Mouse (Mus musculus): ENCODE data around the gene Nacad. TPM values are rescaled to one million over a fixed set of nuclear protein-coding genes. Genes with fewer than 3 reads are reported as not detected.
A peak's percentile ranks its signal among the peaks of the same experiment; 100 is the strongest.

The Nacad gene
- polyA plus RNA-seq, 1 experiment from 2014 or later = 1.5 TPM

- peaks cover 56% of the 10 kb centered on the region for H3K27me3 ChIP-seq
Measured at GRCm38 (mm10) chr11:6602662-6603061, 3.2 kb downstream of the Nacad start.

GRCm38 (mm10) chr11:6601649-6602480 is 4.0 kb downstream of the Nacad start:
- Histone ChIP-seq H3K27me3 (peaks cover 48% of the 10 kb centered on the region), H3K27ac (no peak overlapping the region), H3K9ac (replicated peaks) (no peak overlapping the region), H3K9me3 (no peaks in the 10 kb centered on the region), H3K4me1 (replicated peaks) (peaks cover 41% of the 10 kb centered on the region), H3K4me3 (replicated peaks) (no peak overlapping the region), H3K4me2 (no peak overlapping the region), H3K36me3 (peaks cover 17% of the 10 kb centered on the region)
- ATAC-seq (ENCODE audit: insufficient number of reproducible peaks, insufficient read depth, low FRiP score, low TSS enrichment, low read depth) = no peak
- 76% methylated on average over 20 of the region's 20 CpGs for WGBS

More at GRCm38 (mm10) chr11:6602662-6603061, 3.2 kb downstream of the Nacad start:
- Histone ChIP-seq H3K4me2 (no peak overlapping the region), H3K27ac (no peak overlapping the region), H3K4me1 (replicated peaks) (peaks cover 40% of the 10 kb centered on the region), H3K9ac (replicated peaks) (no peak overlapping the region), H3K36me3 (peaks cover 9% of the 10 kb centered on the region; the same call in 1 of the 2 replicates), H3K4me3 (replicated peaks) (no peak overlapping the region), H3K9me3 (no peaks in the 10 kb centered on the region)
- WGBS = 84% methylated on average over 9 of the region's 9 CpGs
- no peak for ATAC-seq (ENCODE audit: insufficient number of reproducible peaks, insufficient read depth, low FRiP score, low TSS enrichment, low read depth)

- Histone ChIP-seq H3K36me3 (peaks cover 31% of the 10 kb centered on the region), H3K4me1 (replicated peaks) (peaks cover 37% of the 10 kb centered on the region), H3K4me3 (replicated peaks) (no peak overlapping the region), H3K27me3 (peaks cover 34% of the 10 kb centered on the region), H3K9ac (replicated peaks) (no peak overlapping the region), H3K4me2 (no peak overlapping the region), H3K27ac (0 out of 2 replicates have a peak overlapping the region, but pooled peaks have one; percentile 7), H3K9me3 (no peaks in the 10 kb centered on the region)
- WGBS = 84% methylated on average over 8 of the region's 8 CpGs
- ATAC-seq (ENCODE audit: insufficient number of reproducible peaks, insufficient read depth, low FRiP score, low TSS enrichment, low read depth) = no peak
Measured at GRCm38 (mm10) chr11:6600284-6600944, 5.4 kb downstream of the Nacad start.

- Histone ChIP-seq H3K4me2 (no peak overlapping the region), H3K27ac (no peak overlapping the region), H3K9me3 (no peaks in the 10 kb centered on the region), H3K9ac (replicated peaks) (no peak overlapping the region), H3K4me3 (replicated peaks) (no peak overlapping the region), H3K4me1 (replicated peaks) (peaks cover 31% of the 10 kb centered on the region), H3K27me3 (peaks cover 28% of the 10 kb centered on the region), H3K36me3 (peaks cover 37% of the 10 kb centered on the region)
- ATAC-seq (ENCODE audit: insufficient number of reproducible peaks, insufficient read depth, low FRiP score, low TSS enrichment, low read depth) = no peak
- WGBS = 82% methylated on average over 6 of the region's 6 CpGs
Measured at GRCm38 (mm10) chr11:6599831-6600230, 6.0 kb downstream of the Nacad start.

GRCm38 (mm10) chr11:6599011-6599681 is 6.7 kb downstream of the Nacad start:
- H3K4me3 ChIP-seq (replicated peaks) = no peak overlapping the region
- H3K27ac ChIP-seq = no peak overlapping the region
- H3K9me3 ChIP-seq = no peaks in the 10 kb centered on the region
- no peak for ATAC-seq (ENCODE audit: insufficient number of reproducible peaks, insufficient read depth, low FRiP score, low TSS enrichment, low read depth)
- 18% methylated on average over 27 of the region's 27 CpGs for WGBS
- no peak overlapping the region for H3K9ac ChIP-seq (replicated peaks)
- H3K4me2 ChIP-seq = peak overlapping the region; percentile 33; the same call in 1 of the 2 replicates
- H3K36me3 ChIP-seq = peaks cover 44% of the 10 kb centered on the region
- H3K27me3 ChIP-seq = peaks cover 21% of the 10 kb centered on the region
- peaks cover 26% of the 10 kb centered on the region for H3K4me1 ChIP-seq (replicated peaks)

GRCm38 (mm10) chr11:6598191-6598889 is 7.5 kb downstream of the Nacad start:
- H3K9me3 ChIP-seq = no peaks in the 10 kb centered on the region
- peaks cover 52% of the 10 kb centered on the region for H3K36me3 ChIP-seq
- H3K4me3 ChIP-seq (replicated peaks) = no peak overlapping the region
- ATAC-seq (ENCODE audit: insufficient number of reproducible peaks, insufficient read depth, low FRiP score, low TSS enrichment, low read depth) = no peak
- peaks cover 13% of the 10 kb centered on the region for H3K27me3 ChIP-seq
- H3K4me2 ChIP-seq = peak overlapping the region; percentile 33; the same call in 1 of the 2 replicates
- 57% methylated on average over 19 of the region's 19 CpGs for whole genome bisulfite sequencing
- H3K27ac ChIP-seq = no peak overlapping the region
- H3K4me1 ChIP-seq (replicated peaks) = peaks cover 20% of the 10 kb centered on the region
- no peak overlapping the region for H3K9ac ChIP-seq (replicated peaks)

- 73% methylated on average over 7 of the region's 7 CpGs for WGBS
- Histone ChIP-seq H3K27me3 (peaks cover 6% of the 10 kb centered on the region; the same call in 1 of the 2 replicates), H3K4me2 (no peak overlapping the region), H3K27ac (no peak overlapping the region), H3K9me3 (no peaks in the 10 kb centered on the region), H3K36me3 (peaks cover 60% of the 10 kb centered on the region), H3K4me1 (replicated peaks) (peaks cover 20% of the 10 kb centered on the region), H3K4me3 (replicated peaks) (no peak overlapping the region), H3K9ac (replicated peaks) (no peak overlapping the region)
- ATAC-seq (ENCODE audit: insufficient number of reproducible peaks, insufficient read depth, low FRiP score, low TSS enrichment, low read depth) = no peak
Measured at GRCm38 (mm10) chr11:6597523-6597922, 8.3 kb downstream of the Nacad start.

- H3K4me2 ChIP-seq = no peak overlapping the region
Measured at GRCm38 (mm10) chr11:6596616-6597015, 9.2 kb downstream of the Nacad start.

GRCm38 (mm10) chr11:6596205-6596604 is 9.6 kb downstream of the Nacad start:
- H3K4me3 ChIP-seq (replicated peaks) = no peak overlapping the region
- H3K9me3 ChIP-seq = no peaks in the 10 kb centered on the region
- 95% methylated on average over 6 of the region's 6 CpGs for WGBS
- peaks cover 20% of the 10 kb centered on the region for H3K4me1 ChIP-seq (replicated peaks)
- no peak overlapping the region for H3K9ac ChIP-seq (replicated peaks)
- no peaks in the 10 kb centered on the region for H3K27me3 ChIP-seq
- no peak overlapping the region for H3K4me2 ChIP-seq
- ATAC-seq (ENCODE audit: insufficient number of reproducible peaks, insufficient read depth, low FRiP score, low TSS enrichment, low read depth) = no peak
- peaks cover 73% of the 10 kb centered on the region for H3K36me3 ChIP-seq
- H3K27ac ChIP-seq = no peak overlapping the region

More at GRCm38 (mm10) chr11:6596616-6597015, 9.2 kb downstream of the Nacad start:
- WGBS = 86% methylated on average over 3 of the region's 3 CpGs
- Histone ChIP-seq H3K4me3 (replicated peaks) (no peak overlapping the region), H3K9ac (replicated peaks) (no peak overlapping the region), H3K4me1 (replicated peaks) (peaks cover 20% of the 10 kb centered on the region), H3K36me3 (peaks cover 69% of the 10 kb centered on the region), H3K9me3 (no peaks in the 10 kb centered on the region), H3K27ac (no peak overlapping the region), H3K27me3 (no peaks in the 10 kb centered on the region)
- no peak for ATAC-seq (ENCODE audit: insufficient number of reproducible peaks, insufficient read depth, low FRiP score, low TSS enrichment, low read depth)

GRCm38 (mm10) chr11:6595339-6595738 is 10.5 kb downstream of the Nacad start:
- H3K4me3 ChIP-seq (replicated peaks) = no peak overlapping the region
- no peak overlapping the region for H3K9ac ChIP-seq (replicated peaks)
- H3K27ac ChIP-seq = no peak overlapping the region
- H3K4me2 ChIP-seq = no peak overlapping the region
- no peaks in the 10 kb centered on the region for H3K27me3 ChIP-seq
- 89% methylated on average over 5 of the region's 5 CpGs for WGBS
- H3K36me3 ChIP-seq = peaks cover 82% of the 10 kb centered on the region
- no peak for ATAC-seq (ENCODE audit: insufficient number of reproducible peaks, insufficient read depth, low FRiP score, low TSS enrichment, low read depth)
- no peaks in the 10 kb centered on the region for H3K9me3 ChIP-seq
- H3K4me1 ChIP-seq (replicated peaks) = peaks cover 20% of the 10 kb centered on the region

Data from limb, embryonic 12.5 days (tissue).